Mouse (Mus musculus): ENCODE data around the gene Wfdc16. TPM values are rescaled to one million over a fixed set of nuclear protein-coding genes. Genes with fewer than 3 reads are reported as not detected.
"Not testable (repeated sequence)": the region's sequence is repeated elsewhere in the genome, so short reads cannot be mapped to it uniquely, and the experiment has no call there.

The Wfdc16 gene
- total RNA-seq, 2 experiments from 2014 or later: not detected

GRCm38 (mm10) chr2:164603482-164603881 lies 35.1 kb downstream of the Wfdc16 start:
- DNase-seq (ENCODE audit: low spot score in 2 of 2): no peak

GRCm38 (mm10) chr2:164600179-164600578 lies 38.4 kb downstream of the Wfdc16 start:
- DNase-seq (ENCODE audit: low spot score in 2 of 2): no peak

GRCm38 (mm10) chr2:164593494-164593893 lies 45.1 kb downstream of the Wfdc16 start, which contains the start of gene Eppin:
Gene Eppin (minus strand): TSS chr2:164593594.
- no peak for DNase-seq (ENCODE audit: low spot score in 2 of 2)

DNA sequence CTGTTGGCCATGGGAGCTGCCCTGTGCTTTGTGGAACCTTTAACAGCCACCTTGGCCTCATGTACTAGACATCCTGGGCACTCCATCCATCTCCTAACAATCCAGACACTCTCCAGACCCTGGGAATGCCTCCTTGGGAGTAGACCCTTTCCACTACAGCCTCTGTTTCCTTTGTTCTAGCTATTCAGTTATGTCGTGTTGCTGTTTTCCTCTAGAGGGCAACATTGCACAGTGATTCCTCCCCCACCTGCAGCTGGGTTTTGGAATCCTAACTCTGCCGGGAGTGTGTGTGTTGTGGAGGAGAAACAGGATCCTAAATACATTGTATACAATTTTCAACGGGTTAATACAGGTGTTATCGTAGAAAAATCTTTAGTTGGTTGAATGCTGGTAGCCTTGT lies 46.6 kb downstream of the Wfdc16 start:
- peak; percentile 18 to 45 for DNase-seq (ENCODE audit: low spot score in 2 of 2)

DNA sequence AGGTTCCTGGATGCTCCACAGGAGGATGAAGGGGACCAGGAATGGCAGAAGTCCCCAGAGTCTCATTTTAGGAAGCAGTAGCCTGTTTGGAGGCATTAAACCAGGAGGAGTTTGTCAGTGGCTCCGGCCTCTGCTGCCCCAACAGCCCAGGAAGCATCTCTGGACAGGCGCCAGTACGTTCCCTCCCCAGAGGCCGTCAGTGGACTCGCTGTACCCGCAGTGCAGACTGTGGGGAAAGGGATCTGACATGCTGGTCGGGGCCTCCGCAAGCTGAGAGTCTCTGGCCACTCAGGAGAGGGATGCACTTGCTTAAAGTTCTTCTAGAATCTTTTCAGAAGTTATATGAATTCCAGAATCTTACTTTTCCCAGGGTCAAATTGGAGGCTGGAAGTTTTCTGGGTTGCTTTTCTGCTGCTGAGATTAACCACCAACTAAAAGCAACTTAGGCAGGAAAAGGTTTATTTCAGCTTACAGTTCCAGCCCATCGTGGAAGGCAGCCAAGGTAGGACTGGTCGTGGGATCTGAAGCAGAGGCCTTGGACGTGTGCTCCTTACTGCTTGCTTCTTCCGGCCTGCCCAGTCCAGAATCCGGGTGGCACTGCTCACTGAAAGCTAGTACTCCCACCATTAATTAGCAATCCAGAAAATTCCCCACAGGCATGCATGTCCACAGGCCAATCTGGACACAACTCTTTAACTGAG lies 53.4 kb downstream of the Wfdc16 start, which contains the start of gene Wfdc6a:
Gene Wfdc6a (minus strand): TSS at position 423 of the 701 bp plus-strand sequence.
- DNase-seq (ENCODE audit: low spot score in 2 of 2): not testable (repeated sequence)

Other genes with a start within 250 kb of the Wfdc16 start
- 1 to 10 TPM; 1.2 to 2.0 TPM for gene Slpi, start 249.7 kb downstream of the Wfdc16 start, total RNA-seq (2021)
- under 1 TPM; 0.41 to 0.91 TPM for gene Rbpjl, start 235.7 kb downstream of the Wfdc16 start, total RNA-seq (2021)
- gene Matn4, start 233.6 kb downstream of the Wfdc16 start, total RNA-seq (2021): 10 to 100 TPM; 21.2 to 21.6 TPM
- 100 to 1,000 TPM; 117 to 137 TPM for gene Sdc4, start 194.9 kb downstream of the Wfdc16 start, total RNA-seq (2021)
- gene Sys1, start 181.8 kb downstream of the Wfdc16 start, total RNA-seq (2021): 10 to 100 TPM; 39.1 to 44.7 TPM
- gene Gm20458, start 177.8 kb downstream of the Wfdc16 start, total RNA-seq (2021): 10 to 100 TPM; 12.7 to 18.8 TPM
- gene Trp53tg5, start 165.1 kb downstream of the Wfdc16 start, total RNA-seq (2021): not detected
- 10 to 100 TPM; 87.6 to 88.0 TPM for gene Dbndd2, start 152.7 kb downstream of the Wfdc16 start, total RNA-seq (2021)
- gene Pigt, start 141.3 kb downstream of the Wfdc16 start, total RNA-seq (2021): 10 to 100 TPM; 95.2 to 96.5 TPM
- 1 to 10 TPM in 1 of 2 experiments, not detected in 1; 5.6 TPM for gene Wfdc2, start 76.4 kb downstream of the Wfdc16 start, total RNA-seq (2021)
- gene Spint3, start 65.3 kb downstream of the Wfdc16 start, total RNA-seq (2021): not detected
- gene Wfdc6a, start 53.3 kb downstream of the Wfdc16 start, total RNA-seq (2021): 1 to 10 TPM in 1 of 2 experiments, under 1 TPM in 1; 0.71 to 1.9 TPM
- gene Eppin, start 45.2 kb downstream of the Wfdc16 start, total RNA-seq (2021): not detected
- not detected for gene Wfdc6b, start 25.3 kb downstream of the Wfdc16 start, total RNA-seq (2021)
- gene Wfdc8, start 25.2 kb downstream of the Wfdc16 start, total RNA-seq (2021): not detected
- gene Wfdc10, start 17.2 kb upstream of the Wfdc16 start, total RNA-seq (2021): not detected
- not detected for gene Wfdc9, start 17.8 kb upstream of the Wfdc16 start, total RNA-seq (2021)
- not detected for gene Wfdc11, start 35.3 kb upstream of the Wfdc16 start, total RNA-seq (2021)
- not detected for gene Wfdc13, start 46.3 kb upstream of the Wfdc16 start, total RNA-seq (2021)
- gene Spint4, start 59.7 kb upstream of the Wfdc16 start, total RNA-seq (2021): not detected
- not detected for gene Spint5, start 76.5 kb upstream of the Wfdc16 start, total RNA-seq (2021)
- gene Wfdc3, start 107.1 kb upstream of the Wfdc16 start, total RNA-seq (2021): 1 to 10 TPM; 1.5 TPM
- 10 to 100 TPM; 34.1 to 37.2 TPM for gene Dnttip1, start 107.2 kb upstream of the Wfdc16 start, total RNA-seq (2021)
- 1 to 10 TPM; 2.9 to 4.0 TPM for gene Ube2c, start 131.1 kb upstream of the Wfdc16 start, total RNA-seq (2021)
- not detected for gene Tnnc2, start 141.2 kb upstream of the Wfdc16 start, total RNA-seq (2021)
- 10 to 100 TPM; 33.3 to 39.8 TPM for gene Snx21, start 147.0 kb upstream of the Wfdc16 start, total RNA-seq (2021)
- 10 to 100 TPM; 26.4 to 28.1 TPM for gene Acot8, start 166.1 kb upstream of the Wfdc16 start, total RNA-seq (2021)
- gene Zswim3, start 166.3 kb upstream of the Wfdc16 start, total RNA-seq (2021): 1 to 10 TPM; 6.0 to 8.3 TPM
- gene Zswim1, start 183.9 kb upstream of the Wfdc16 start, total RNA-seq (2021): 10 to 100 TPM; 18.1 to 18.2 TPM
- gene Spata25, start 189.7 kb upstream of the Wfdc16 start, total RNA-seq (2021): under 1 TPM in 1 of 2 experiments, not detected in 1; 0.67 TPM
- gene Ctsa, start 194.1 kb upstream of the Wfdc16 start, total RNA-seq (2021): 10 to 100 TPM; 87.7 to 89.6 TPM
- 1 to 10 TPM; 3.9 to 4.1 TPM for gene Neurl2, start 194.7 kb upstream of the Wfdc16 start, total RNA-seq (2021)
- 100 to 1,000 TPM in 1 of 2 experiments, 10 to 100 TPM in 1; 72.5 to 107 TPM for gene Pltp, start 218.9 kb upstream of the Wfdc16 start, total RNA-seq (2021)
- 10 to 100 TPM; 43.5 to 48.8 TPM for gene Pcif1, start 240.5 kb upstream of the Wfdc16 start, total RNA-seq (2021)

Measured in layer of hippocampus, postnatal 14 days (tissue).